Mouse (Mus musculus): Measurements from ENCODE around the gene Nhsl1. TPM values are rescaled to one million over a fixed set of nuclear protein-coding genes. Genes with fewer than 3 reads are reported as not detected.

Nhsl1 gene
- polyA plus RNA-seq, 1 experiment from 2014 or later: 8.6 TPM

DNA sequence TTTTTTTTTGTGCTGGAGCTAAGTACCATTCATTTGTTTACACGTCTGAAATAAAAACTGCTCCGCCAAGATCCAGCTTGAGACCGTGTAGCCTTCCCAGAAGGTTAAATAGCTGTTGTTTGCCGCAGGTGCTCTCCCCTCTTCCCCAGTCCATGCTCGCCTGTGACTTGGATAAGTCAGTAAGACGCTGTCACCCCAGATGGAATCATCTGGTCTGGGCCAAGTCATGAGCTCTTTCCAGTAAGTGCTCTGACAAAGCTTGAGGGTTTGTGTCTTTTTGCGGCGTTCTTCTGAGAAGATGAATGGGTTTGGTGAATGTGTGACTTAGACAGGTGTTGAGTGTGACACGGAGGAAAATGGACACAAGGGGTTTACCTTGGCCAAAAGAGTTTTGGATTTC, 89.8 kb downstream of the Nhsl1 start:
- H3K36me3 ChIP-seq: no peaks in the 10 kb centered on the region
- H3K4me3 ChIP-seq: peak overlapping the region; percentile 58
- H3K9ac ChIP-seq: peak overlapping the region; percentile 70
- peaks cover 47% of the 10 kb centered on the region for H3K4me1 ChIP-seq
- no peak overlapping the region for H3K27ac ChIP-seq
- H3K4me2 ChIP-seq (replicated peaks): peak overlapping the region; percentile 83
- no peak for ATAC-seq (ENCODE audit: low FRiP score, low read depth)
- no peaks in the 10 kb centered on the region for H3K9me3 ChIP-seq
- H3K27me3 ChIP-seq: no peaks in the 10 kb centered on the region
- 38% methylated on average over 9 of the region's 9 CpGs for WGBS

DNA sequence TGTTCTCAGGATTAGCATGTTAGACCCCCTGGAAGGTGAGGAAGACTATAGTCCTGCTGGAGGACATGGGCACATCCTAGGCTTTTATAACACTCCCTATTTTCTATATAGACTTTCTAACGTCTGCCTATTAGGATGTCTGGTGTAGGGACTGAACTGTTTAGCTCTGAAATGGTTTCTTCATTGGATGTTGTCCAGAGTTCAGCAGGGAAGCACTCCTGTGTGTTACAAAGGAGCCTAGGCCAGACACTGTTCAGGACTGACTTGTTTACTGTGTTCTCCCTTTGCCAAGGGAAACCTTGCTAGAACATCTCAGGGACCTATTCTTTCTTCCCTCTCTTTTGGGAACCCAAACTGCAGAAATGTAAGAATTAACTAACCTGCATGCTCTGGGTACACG, 90.3 kb downstream of the Nhsl1 start:
- no peak for ATAC-seq (ENCODE audit: low FRiP score, low read depth)
- Histone ChIP-seq H3K27me3 (no peaks in the 10 kb centered on the region), H3K4me3 (peak overlapping the region; percentile 58), H3K4me1 (peaks cover 47% of the 10 kb centered on the region), H3K9ac (peak overlapping the region; percentile 70), H3K9me3 (no peaks in the 10 kb centered on the region), H3K36me3 (no peaks in the 10 kb centered on the region), H3K4me2 (replicated peaks) (peak overlapping the region; percentile 83), H3K27ac (no peak overlapping the region)
- 40% methylated on average over 2 of the region's 2 CpGs for WGBS

DNA sequence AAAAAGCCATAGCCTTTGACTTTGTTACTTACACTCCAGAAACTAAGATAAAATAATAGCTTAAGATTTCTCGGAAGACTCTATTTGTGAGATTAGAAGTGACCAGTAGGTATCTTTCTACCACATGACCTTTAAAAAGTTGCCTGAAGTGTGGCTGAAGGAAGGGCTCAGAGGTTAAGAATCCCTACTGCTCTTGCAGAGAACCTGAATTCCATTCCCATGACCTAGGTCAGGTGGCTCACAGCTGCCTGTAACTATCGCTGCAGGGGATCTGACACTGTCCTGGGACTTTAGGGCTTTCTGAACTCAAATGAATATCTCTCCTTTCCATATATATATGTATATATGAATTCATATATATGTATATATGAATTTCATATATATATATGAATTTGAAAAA, 92.5 kb downstream of the Nhsl1 start:
- ATAC-seq (ENCODE audit: low FRiP score, low read depth): no peak
- Histone ChIP-seq H3K4me2 (replicated peaks) (no peak overlapping the region), H3K4me3 (no peak overlapping the region), H3K27ac (no peak overlapping the region), H3K9me3 (no peaks in the 10 kb centered on the region), H3K27me3 (no peaks in the 10 kb centered on the region), H3K36me3 (no peaks in the 10 kb centered on the region), H3K9ac (no peak overlapping the region), H3K4me1 (peaks cover 47% of the 10 kb centered on the region)
- 67% methylated on average over 2 of the region's 2 CpGs for WGBS

DNA sequence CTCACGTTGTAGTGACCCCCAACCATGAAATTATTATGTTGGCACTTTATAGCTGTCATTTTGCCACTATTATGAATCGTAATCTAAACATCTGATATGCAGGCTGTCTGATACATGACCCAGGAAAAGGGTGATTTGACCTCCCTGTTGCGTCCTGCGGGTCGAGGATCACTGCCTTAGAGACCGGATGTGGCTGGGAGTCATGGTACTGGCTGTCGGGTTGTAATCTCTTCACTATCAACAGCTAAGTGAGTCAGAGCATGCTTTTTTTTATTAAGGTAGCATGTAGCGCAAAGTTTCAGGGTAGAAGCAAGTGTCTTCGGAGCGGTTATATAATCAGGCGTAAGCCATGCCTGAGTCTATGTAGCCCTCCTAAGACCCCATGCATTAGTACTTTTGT, 97.2 kb downstream of the Nhsl1 start:
- Histone ChIP-seq H3K27me3 (no peaks in the 10 kb centered on the region), H3K27ac (no peak overlapping the region), H3K4me2 (replicated peaks) (no peak overlapping the region), H3K9me3 (no peaks in the 10 kb centered on the region), H3K36me3 (no peaks in the 10 kb centered on the region; the same call in 1 of the 2 replicates), H3K4me3 (no peak overlapping the region), H3K4me1 (peaks cover 39% of the 10 kb centered on the region), H3K9ac (no peak overlapping the region)
- WGBS: 92% methylated on average over 11 of the region's 11 CpGs
- no peak for ATAC-seq (ENCODE audit: low FRiP score, low read depth)

DNA sequence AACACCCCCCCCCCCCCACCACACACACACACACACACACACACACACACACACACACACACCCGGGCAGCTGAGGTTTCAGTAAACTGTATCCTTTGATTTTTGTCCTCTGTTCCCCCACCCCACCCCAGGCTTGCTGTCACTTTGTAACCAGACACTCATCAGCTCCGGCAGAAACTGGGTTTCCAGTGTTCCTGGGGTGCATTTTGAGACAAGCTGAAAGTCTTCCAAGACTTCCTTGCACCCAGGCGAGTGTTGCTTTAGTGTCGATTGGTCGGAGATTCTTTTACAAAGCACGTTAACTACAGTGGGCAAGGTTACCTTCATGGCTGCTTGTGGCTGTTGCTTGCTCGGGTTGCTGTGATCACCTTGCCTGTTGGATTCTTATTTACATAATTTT, 99.4 kb downstream of the Nhsl1 start:
- WGBS: 18% methylated on average over 7 of the region's 7 CpGs
- no peaks in the 10 kb centered on the region; the same call in 1 of the 2 replicates for H3K36me3 ChIP-seq
- no peak for ATAC-seq (ENCODE audit: low FRiP score, low read depth)

DNA sequence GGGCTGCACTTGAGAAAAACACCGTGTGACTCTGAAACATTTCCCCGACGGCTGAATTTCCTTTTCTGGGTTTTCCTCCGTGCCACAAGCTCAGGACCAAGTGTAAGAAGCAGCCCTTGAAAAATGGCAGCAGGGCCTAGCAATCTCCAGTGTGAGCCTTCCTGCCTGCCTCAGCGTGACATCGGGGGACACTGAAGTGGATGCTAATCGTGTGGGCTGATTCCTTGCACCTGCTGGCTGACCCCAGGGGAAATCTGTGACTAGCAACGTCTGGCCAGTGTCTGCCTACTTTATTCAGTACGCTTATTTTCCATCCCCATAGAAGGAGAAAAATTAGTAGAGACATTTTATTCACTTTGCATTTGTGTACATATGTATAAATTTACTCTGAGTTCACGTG, 100.7 kb downstream of the Nhsl1 start:
- no peak overlapping the region for H3K4me2 ChIP-seq (replicated peaks)
- H3K36me3 ChIP-seq: no peaks in the 10 kb centered on the region; the same call in 1 of the 2 replicates
- H3K4me1 ChIP-seq: peaks cover 30% of the 10 kb centered on the region
- 55% methylated on average over 10 of the region's 10 CpGs for WGBS
- no peak for ATAC-seq (ENCODE audit: low FRiP score, low read depth)
- H3K27ac ChIP-seq: no peak overlapping the region
- H3K9ac ChIP-seq: no peak overlapping the region
- H3K4me3 ChIP-seq: no peak overlapping the region
- H3K9me3 ChIP-seq: no peaks in the 10 kb centered on the region
- H3K27me3 ChIP-seq: no peaks in the 10 kb centered on the region

More for the DNA sequence above, 99.4 kb downstream of the Nhsl1 start:
- Histone ChIP-seq H3K9ac (no peak overlapping the region), H3K9me3 (no peaks in the 10 kb centered on the region), H3K4me2 (replicated peaks) (0 out of 2 replicates have a peak overlapping the region, but pooled peaks have one; percentile 4), H3K27ac (no peak overlapping the region), H3K4me3 (no peak overlapping the region), H3K27me3 (no peaks in the 10 kb centered on the region), H3K4me1 (peaks cover 30% of the 10 kb centered on the region)

DNA sequence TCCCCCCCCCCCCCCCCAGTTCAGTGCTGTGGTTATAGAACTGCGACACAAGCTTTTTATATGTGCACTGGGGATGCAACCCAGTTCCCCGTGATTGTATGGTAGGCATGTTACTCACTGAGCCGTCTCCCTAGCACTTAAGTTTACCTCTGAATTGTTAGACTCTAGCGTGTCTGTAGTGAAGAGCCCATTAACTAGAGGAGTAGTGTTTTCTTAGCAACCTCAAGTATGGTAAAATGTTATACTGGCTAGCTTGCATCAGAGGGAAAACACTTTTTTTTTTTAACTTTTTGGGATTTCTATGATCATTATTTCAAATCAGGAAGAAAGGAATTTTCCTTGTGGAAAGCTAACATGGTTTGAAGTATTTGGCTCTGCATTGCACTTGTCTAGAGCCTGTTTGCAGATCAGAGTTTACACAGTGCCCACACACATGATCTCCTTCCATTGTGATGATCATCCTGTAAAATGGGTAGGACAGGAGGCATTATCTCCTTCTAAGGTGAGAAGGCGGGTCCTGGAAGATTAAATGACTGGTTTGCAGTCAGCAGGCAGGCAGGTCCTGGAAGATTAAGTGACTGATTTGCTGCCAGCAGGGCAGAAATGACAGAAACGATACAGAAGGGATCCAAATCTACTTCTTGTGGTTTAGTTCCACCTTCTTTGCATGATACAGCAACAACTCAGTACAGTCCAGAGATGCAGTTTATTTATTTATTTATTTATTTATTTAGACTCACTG, 101.6 kb downstream of the Nhsl1 start:
- peaks cover 30% of the 10 kb centered on the region for H3K4me1 ChIP-seq
- no peak overlapping the region for H3K4me3 ChIP-seq
- H3K9ac ChIP-seq: no peak overlapping the region
- no peaks in the 10 kb centered on the region; the same call in 1 of the 2 replicates for H3K36me3 ChIP-seq
- no peaks in the 10 kb centered on the region for H3K27me3 ChIP-seq
- H3K4me2 ChIP-seq (replicated peaks): no peak overlapping the region
- H3K27ac ChIP-seq: no peak overlapping the region
- 86% methylated on average over 6 of the region's 6 CpGs for WGBS
- ATAC-seq (ENCODE audit: low FRiP score, low read depth): no peak
- H3K9me3 ChIP-seq: no peaks in the 10 kb centered on the region

DNA sequence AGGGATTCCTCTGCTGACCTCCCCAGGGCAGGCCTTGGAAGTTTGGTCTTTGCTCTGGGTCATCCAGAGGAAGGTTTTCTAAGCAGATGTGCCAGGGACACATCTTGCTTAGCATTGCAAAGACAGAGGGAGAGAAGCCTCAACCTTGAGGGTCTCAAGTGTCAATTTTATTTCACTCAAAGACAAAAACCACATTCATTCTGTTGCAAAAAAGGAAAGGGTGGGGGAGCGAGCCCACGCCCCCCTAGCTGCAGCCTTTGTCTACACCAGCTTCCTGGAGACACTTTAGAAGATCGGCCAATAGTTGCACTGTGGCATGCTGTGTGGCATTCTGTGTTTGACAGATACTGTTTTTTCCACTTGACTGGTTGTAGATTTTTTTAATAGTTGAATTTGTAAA, 104.2 kb downstream of the Nhsl1 start:
- Histone ChIP-seq H3K4me2 (replicated peaks) (no peak overlapping the region), H3K4me1 (peaks cover 16% of the 10 kb centered on the region), H3K9ac (no peak overlapping the region), H3K4me3 (no peak overlapping the region), H3K36me3 (peaks cover 8% of the 10 kb centered on the region), H3K27ac (no peak overlapping the region), H3K27me3 (no peaks in the 10 kb centered on the region), H3K9me3 (no peaks in the 10 kb centered on the region)
- 82% methylated on average over 3 of the region's 3 CpGs for WGBS
- ATAC-seq (ENCODE audit: low FRiP score, low read depth): no peak

DNA sequence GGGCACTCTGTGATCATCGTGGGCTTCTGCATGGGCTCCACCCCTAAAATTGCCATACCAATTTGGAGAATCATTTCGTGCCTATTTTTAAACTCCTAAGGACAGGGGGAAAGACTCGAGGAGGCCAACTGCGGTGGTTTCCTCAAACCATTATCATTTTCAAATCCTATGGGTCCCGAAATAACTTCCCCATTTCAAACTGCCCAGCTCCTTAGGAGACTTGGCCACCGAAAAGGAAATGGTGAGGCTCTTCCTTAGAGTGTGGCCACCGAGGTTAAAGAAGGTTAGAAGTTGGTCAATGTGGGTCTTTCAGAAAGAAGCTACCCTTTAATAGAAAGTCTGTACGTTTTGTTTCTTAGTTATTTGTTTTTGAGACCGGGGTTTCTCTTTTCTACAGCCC, 104.8 kb downstream of the Nhsl1 start:
- no peak overlapping the region for H3K4me2 ChIP-seq (replicated peaks)
- no peak for ATAC-seq (ENCODE audit: low FRiP score, low read depth)
- H3K9me3 ChIP-seq: no peaks in the 10 kb centered on the region
- H3K27me3 ChIP-seq: no peaks in the 10 kb centered on the region
- H3K9ac ChIP-seq: no peak overlapping the region
- H3K36me3 ChIP-seq: peaks cover 8% of the 10 kb centered on the region
- H3K27ac ChIP-seq: no peak overlapping the region
- H3K4me3 ChIP-seq: no peak overlapping the region
- H3K4me1 ChIP-seq: peaks cover 11% of the 10 kb centered on the region
- 86% methylated on average over 9 of the region's 9 CpGs for WGBS

DNA sequence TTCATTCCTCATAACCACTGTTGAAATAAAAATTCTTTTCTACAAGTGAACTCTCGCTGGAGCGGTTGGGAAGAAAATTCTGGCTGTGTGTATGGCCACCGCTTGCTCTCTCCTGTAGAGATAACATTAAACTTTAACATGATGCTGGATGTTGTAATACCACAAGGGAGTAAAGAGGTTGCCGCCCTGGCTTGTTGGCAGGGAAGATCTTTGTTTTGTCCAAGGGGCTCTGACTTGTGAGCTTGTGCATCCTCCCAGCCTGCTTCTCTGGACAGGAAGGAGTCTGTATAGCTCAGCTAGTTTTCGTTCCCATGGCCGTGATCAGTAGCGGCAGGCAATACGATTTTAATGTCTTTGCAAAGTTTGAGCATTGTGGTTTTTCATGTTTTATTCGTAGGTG, 109.1 kb downstream of the Nhsl1 start:
- no peak overlapping the region for H3K4me2 ChIP-seq (replicated peaks)

DNA sequence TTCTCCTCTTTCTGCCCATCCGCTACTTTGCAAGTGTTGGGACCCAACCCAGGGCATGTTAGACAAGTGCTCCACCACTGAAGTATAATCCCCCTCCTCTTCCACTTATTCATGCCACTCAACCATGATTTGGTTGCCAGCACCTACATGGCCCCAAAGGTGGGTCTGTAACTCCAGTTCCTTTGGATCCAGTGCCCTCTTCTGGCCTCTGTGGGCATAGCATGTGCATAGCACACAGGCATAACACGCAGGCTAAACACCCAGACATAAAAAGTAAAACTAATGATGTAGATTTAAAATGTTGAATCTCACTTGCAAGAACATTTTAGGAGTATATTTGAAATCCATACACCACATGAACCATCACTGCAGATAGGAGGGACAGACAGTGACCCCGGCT, 110.7 kb downstream of the Nhsl1 start:
- Histone ChIP-seq H3K27ac (no peak overlapping the region), H3K9me3 (0 out of 2 replicates have a peak, but pooled peaks cover 6% of the 10 kb centered on the region), H3K4me2 (replicated peaks) (no peak overlapping the region), H3K36me3 (peaks cover 16% of the 10 kb centered on the region), H3K4me3 (no peak overlapping the region), H3K4me1 (peaks cover 22% of the 10 kb centered on the region), H3K27me3 (no peaks in the 10 kb centered on the region), H3K9ac (no peak overlapping the region)
- ATAC-seq (ENCODE audit: low FRiP score, low read depth): no peak
- WGBS: 96% methylated on average over 3 of the region's 3 CpGs

More for the DNA sequence above, 109.1 kb downstream of the Nhsl1 start:
- H3K4me1 ChIP-seq: peaks cover 17% of the 10 kb centered on the region
- no peak overlapping the region for H3K4me3 ChIP-seq
- H3K9me3 ChIP-seq: 0 out of 2 replicates have a peak, but pooled peaks cover 6% of the 10 kb centered on the region
- ATAC-seq (ENCODE audit: low FRiP score, low read depth): no peak
- peaks cover 16% of the 10 kb centered on the region for H3K36me3 ChIP-seq
- H3K27me3 ChIP-seq: no peaks in the 10 kb centered on the region
- H3K9ac ChIP-seq: no peak overlapping the region
- 93% methylated on average over 9 of the region's 9 CpGs for WGBS
- no peak overlapping the region for H3K27ac ChIP-seq

DNA sequence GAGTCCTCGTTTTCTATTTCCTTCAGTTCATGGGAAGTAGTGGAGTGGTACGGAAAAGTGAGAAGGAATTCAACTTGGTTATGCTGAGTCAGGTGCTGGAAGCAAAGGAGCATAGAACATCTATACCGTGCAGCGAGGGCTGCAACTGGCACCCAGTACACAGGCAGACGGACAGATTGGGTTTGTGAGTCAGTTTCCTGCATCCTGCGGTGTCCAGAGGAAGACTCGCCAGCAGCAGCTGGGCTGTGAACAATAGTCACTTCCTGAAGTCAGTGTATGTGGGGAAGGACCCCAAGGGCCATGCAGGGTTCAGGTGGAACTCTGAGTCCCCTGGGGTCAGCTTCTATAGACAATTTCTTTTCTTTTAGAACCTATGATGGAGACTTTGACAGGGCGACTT, 111.4 kb downstream of the Nhsl1 start:
- ATAC-seq (ENCODE audit: low FRiP score, low read depth): no peak
- peak overlapping the region; percentile 73; the same call in 1 of the 2 replicates for H3K4me2 ChIP-seq (replicated peaks)
- peaks cover 27% of the 10 kb centered on the region for H3K4me1 ChIP-seq
- H3K36me3 ChIP-seq: peaks cover 16% of the 10 kb centered on the region
- 75% methylated on average over 8 of the region's 8 CpGs for WGBS
- H3K4me3 ChIP-seq: no peak overlapping the region
- no peaks in the 10 kb centered on the region for H3K27me3 ChIP-seq
- 0 out of 2 replicates have a peak, but pooled peaks cover 6% of the 10 kb centered on the region for H3K9me3 ChIP-seq
- peak overlapping the region; percentile 81; the same call in 1 of the 2 replicates for H3K27ac ChIP-seq
- H3K9ac ChIP-seq: no peak overlapping the region
